Mouse (Mus musculus): ENCODE results near the gene Gm7980. TPM values are rescaled to one million over a fixed set of nuclear protein-coding genes. Genes with fewer than 3 reads are reported as not detected.
"Not testable (repeated sequence)": the region's sequence is repeated elsewhere in the genome, so short reads cannot be mapped to it uniquely, and the experiment has no call there.

The Gm7980 gene
- polyA plus RNA-seq (2016; fragmentation: Nextera tagmentation; extraction: Ambion mirVana) = not detected in 2 replicates

DNA sequence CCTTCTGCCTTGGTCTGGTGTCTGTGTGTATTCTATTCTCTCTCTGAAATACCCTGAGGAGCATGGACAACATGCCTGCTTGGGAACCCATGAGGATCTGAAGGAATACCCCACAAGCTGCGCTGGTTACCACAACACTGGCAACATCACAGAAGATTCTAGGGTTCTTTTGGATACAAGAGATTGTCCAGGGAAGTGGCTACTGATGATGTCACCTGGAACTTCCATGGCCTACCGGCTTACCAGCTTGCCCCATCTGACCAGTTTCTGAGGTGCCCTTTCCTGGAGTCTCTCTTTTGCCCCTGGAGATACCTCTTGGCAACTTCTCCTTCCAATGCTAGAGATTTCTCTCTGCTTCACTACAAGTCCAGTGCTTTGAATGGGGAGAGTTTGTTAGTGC lies at the start of gene Gm7980:
Gm7980 (minus strand) TSS at position 101 of the 400 bp plus-strand sequence.
- not testable (repeated sequence) for H3K27ac ChIP-seq; H3K4me3 ChIP-seq (replicated peaks); H3K9me3 ChIP-seq; H3K9ac ChIP-seq; H3K27me3 ChIP-seq; H3K36me3 ChIP-seq (replicated peaks); H3K4me2 ChIP-seq; ATAC-seq (ENCODE audit: low FRiP score); H3K4me1 ChIP-seq
- no CpG with 5 or more reads among the region's 2 CpGs for WGBS

GRCm38 (mm10) chr14:41943695-41944094 lies 36.6 kb upstream of the Gm7980 start, which contains the start of gene 1700024B05Rik:
TSS of gene 1700024B05Rik (plus strand) at chr14:41943995.
- H3K9ac ChIP-seq; H3K9me3 ChIP-seq; H3K4me2 ChIP-seq; H3K4me3 ChIP-seq (replicated peaks); ATAC-seq (ENCODE audit: low FRiP score); H3K4me1 ChIP-seq; H3K36me3 ChIP-seq (replicated peaks); H3K27ac ChIP-seq; H3K27me3 ChIP-seq: not testable (repeated sequence)
- WGBS = 84% methylated on average over 2 of the region's 2 CpGs

DNA sequence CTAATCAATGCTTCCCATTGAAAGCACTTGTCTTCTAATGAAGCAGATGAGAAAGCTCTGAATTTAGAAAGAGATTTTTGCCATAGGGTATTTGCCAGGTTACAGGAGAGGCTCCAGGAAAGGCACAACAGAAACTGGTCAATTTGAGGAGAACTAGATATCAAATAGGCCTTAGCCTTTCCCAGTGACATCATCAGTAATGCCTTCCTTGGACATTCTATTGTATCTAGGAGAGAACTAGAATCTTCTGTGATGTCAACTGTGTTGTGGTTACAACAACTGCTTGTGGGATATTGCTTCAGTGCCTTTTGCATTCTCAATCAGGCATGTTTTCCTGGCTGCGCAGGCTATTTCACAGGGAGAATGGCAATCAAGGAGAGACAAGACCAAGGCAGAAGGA lies 17.6 kb upstream of the Gm7980 start, which contains the start of gene 1700049E17Rik1:
1700049E17Rik1 (plus strand) TSS at position 301 of the 400 bp plus-strand sequence.
- H3K9me3 ChIP-seq; H3K4me3 ChIP-seq (replicated peaks); H3K4me1 ChIP-seq; ATAC-seq (ENCODE audit: low FRiP score); H3K27me3 ChIP-seq; H3K27ac ChIP-seq; H3K4me2 ChIP-seq; H3K36me3 ChIP-seq (replicated peaks); H3K9ac ChIP-seq: not testable (repeated sequence)
- no CpG with 5 or more reads among the region's 1 CpGs for WGBS

Other genes with a start within 250 kb of the Gm7980 start
- gene Gm8068, start 205.4 kb downstream of the Gm7980 start, polyA plus RNA-seq (2016; fragmentation: Nextera tagmentation; extraction: Ambion mirVana) = not detected in 2 replicates
- not detected in 2 replicates for gene Gm7929, start 156.7 kb downstream of the Gm7980 start, polyA plus RNA-seq (2016; fragmentation: Nextera tagmentation; extraction: Ambion mirVana)
- gene Gm47189, start 134.8 kb downstream of the Gm7980 start, polyA plus RNA-seq (2016; fragmentation: Nextera tagmentation; extraction: Ambion mirVana) = not detected in 2 replicates
- gene 1700049E17Rik1, start 17.7 kb upstream of the Gm7980 start, polyA plus RNA-seq (2016; fragmentation: Nextera tagmentation; extraction: Ambion mirVana) = not detected in 2 replicates
- not detected in 2 replicates for gene 1700024B05Rik, start 36.7 kb upstream of the Gm7980 start, polyA plus RNA-seq (2016; fragmentation: Nextera tagmentation; extraction: Ambion mirVana)
- gene Gm6401, start 60.6 kb upstream of the Gm7980 start, polyA plus RNA-seq (2016; fragmentation: Nextera tagmentation; extraction: Ambion mirVana) = not detected in 2 replicates
- not detected in 2 replicates for gene Gm3543, start 76.0 kb upstream of the Gm7980 start, polyA plus RNA-seq (2016; fragmentation: Nextera tagmentation; extraction: Ambion mirVana)
- gene Gm7951, start 210.1 kb upstream of the Gm7980 start, polyA plus RNA-seq (2016; fragmentation: Nextera tagmentation; extraction: Ambion mirVana) = not detected in 2 replicates

Data from forebrain, embryonic 12.5 days (tissue).